Mouse (Mus musculus) stomach, postnatal 0 days (tissue): ENCODE data around the gene Plxna3.

ENCODE experiments used
- CTCF ChIP-seq: IDR thresholded peaks from 2 replicates; pipeline ENCODE4 v1.5.1; 2016; ENCODE audit warnings: antibody characterized with exemption, low read depth, mild to moderate bottlenecking, moderate library complexity
- EP300 ChIP-seq: optimal IDR thresholded peaks from 2 replicates; pipeline ENCODE3; 2016; ENCODE audit warnings: antibody characterized with exemption

DNA sequence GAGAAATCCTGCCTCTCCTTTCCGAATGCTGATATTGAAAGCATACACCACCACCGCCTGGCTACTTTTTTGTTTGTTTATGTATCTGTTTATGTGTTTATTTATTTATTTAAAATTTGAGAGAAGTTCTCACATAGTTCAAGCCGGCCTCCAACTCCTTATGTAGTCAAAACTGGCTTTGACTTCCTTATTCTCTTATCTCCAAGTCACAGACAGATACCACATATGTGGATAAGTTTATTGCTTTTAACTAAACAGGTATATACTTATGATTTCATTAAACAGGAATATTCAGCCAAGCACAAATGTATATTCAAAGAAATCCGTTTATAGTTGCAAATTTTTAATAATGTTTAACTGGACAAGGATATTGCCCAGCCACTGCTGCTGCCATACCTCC is 35.4 kb upstream of the Plxna3 start:
- no peak for TF ChIP-seq CTCF
- no peak for TF ChIP-seq EP300
